Mouse (Mus musculus): ENCODE measurements around the gene 1700020N15Rik. TPM values are rescaled to one million over a fixed set of nuclear protein-coding genes. Genes with fewer than 3 reads are reported as not detected.
"Not testable (repeated sequence)": the region's sequence is repeated elsewhere in the genome, so short reads cannot be mapped to it uniquely, and the experiment has no call there.

Gene 1700020N15Rik
- polyA plus RNA-seq (2016; fragmentation: Nextera tagmentation; extraction: Ambion mirVana): 0.28 TPM in 1 of 2 replicates, not detected in the other

DNA sequence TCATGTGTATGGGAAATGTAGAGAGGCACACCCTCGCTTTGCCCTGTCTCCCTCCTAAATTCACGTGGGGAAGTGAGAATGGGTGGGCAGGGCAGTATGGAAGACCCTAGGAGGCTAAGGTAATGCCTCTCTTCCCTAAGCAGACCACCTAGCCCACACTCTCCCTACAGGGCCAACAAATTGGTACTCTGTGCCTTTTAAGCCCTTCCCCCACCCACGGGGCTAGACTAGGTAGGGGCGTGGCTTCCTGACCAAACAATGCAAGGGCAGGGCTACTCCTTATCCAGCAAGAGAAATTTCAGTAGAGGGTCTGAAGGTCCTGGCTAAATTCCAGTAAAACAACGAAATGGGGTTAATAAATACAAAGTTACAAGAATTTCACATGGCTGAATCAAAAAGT is at the start of gene 1700020N15Rik:
1700020N15Rik (plus strand) TSS at position 301 of the 400 bp plus-strand sequence.
- H3K9me3 ChIP-seq; H3K4me1 ChIP-seq; H3K27ac ChIP-seq; H3K36me3 ChIP-seq; H3K27me3 ChIP-seq (ENCODE audit: insufficient read depth, poor library complexity, severe bottlenecking); H3K4me3 ChIP-seq; DNase-seq (ENCODE audit: low spot score): not testable (repeated sequence)
- 65% methylated on average over 5 of the region's 5 CpGs for WGBS

GRCm38 (mm10) chrX:69976790-69977579 is 31.9 kb downstream of the 1700020N15Rik start:
- no peak for DNase-seq (ENCODE audit: low spot score)
- Histone ChIP-seq H3K36me3 (no peaks in the 10 kb centered on the region), H3K4me1 (no peaks in the 10 kb centered on the region), H3K4me3 (no peak overlapping the region), H3K9me3 (no peaks in the 10 kb centered on the region), H3K27ac (no peak overlapping the region), H3K27me3 (ENCODE audit: insufficient read depth, poor library complexity, severe bottlenecking) (no peaks in the 10 kb centered on the region)
- WGBS: 83% methylated on average over 2 of the region's 2 CpGs

Measured in heart, embryonic 10.5 days (tissue).